Mouse (Mus musculus): Measurements from ENCODE around the gene Nhlh2. TPM values are rescaled to one million over a fixed set of nuclear protein-coding genes. Genes with fewer than 3 reads are reported as not detected.
A peak's percentile ranks its signal among the peaks of the same experiment; 100 is the strongest.

Gene Nhlh2
- total RNA-seq, 2 experiments from 2014 or later, result 0.09 TPM; not detected in 1

GRCm38 (mm10) chr3:102025659-102026058 is 15.8 kb downstream of the Nhlh2 start:
- no peak for DNase-seq

DNA sequence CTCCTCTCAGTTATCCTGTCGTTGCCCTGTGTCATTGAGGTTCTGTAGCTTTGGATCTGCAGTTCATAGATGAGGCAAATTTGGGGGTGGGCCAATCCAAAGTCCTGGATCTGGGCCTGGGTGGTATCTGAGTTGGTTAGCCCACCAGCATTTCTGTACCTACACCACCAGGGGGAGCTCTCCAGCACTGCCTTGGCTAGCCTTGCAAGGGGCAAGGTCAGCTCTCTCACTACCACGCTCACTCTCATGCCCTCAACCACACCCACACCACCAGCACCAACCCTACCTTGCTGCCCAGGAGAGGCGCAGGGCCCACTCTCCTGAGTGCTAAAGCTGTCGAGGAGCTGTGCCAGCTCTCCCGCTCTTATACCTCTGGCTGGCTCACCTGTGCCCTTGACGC is 18.0 kb downstream of the Nhlh2 start:
- DNase-seq, result no peak

DNA sequence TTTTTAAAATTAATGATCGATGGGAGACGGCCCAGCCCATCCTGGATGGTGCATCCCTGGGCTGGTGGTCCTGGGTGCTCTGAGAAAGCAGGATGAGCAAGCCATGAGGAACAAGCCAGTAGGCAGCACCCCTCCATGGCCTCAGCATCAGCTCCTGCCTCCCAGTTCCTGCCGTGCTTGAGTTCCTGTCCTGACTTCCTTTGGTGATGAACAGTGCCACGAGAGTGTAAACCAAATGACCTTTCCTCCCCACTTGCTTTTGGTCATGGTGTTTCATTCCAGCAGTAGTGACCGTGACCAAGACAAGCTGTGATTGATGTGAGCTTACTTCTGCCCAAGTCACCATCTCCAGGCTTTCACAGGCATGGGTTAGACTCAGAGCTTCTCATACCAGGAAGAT is 27.9 kb downstream of the Nhlh2 start:
- no peak for DNase-seq

DNA sequence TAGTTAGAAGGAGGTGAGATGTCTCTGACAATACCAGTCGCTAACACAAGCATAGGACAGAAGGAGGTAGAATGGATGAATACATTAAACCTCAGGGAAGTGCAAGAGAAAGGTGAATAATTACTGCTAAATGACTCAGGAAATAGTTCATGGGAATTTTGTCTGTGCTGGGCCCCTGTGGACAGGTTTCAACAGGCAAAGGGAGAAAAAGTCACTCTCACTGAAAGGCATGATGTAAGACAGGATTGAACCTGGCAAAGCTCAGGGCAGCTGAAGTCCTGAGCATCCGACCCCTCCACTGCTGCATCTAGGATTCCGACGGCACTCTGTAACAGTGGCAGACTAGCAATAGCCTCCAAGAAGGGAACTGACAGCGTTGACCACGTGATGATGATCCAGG is 28.7 kb downstream of the Nhlh2 start:
- DNase-seq, result no peak

GRCm38 (mm10) chr3:102041632-102042031 is 31.8 kb downstream of the Nhlh2 start:
- DNase-seq, result no peak

- peak; percentile 35 for DNase-seq
Observed at GRCm38 (mm10) chr3:102045071-102045470, 35.2 kb downstream of the Nhlh2 start.

- no peak for DNase-seq
Observed at GRCm38 (mm10) chr3:102047532-102047931, 37.7 kb downstream of the Nhlh2 start.

- no peak for DNase-seq
Observed at GRCm38 (mm10) chr3:102049207-102050104, 39.6 kb downstream of the Nhlh2 start.

DNA sequence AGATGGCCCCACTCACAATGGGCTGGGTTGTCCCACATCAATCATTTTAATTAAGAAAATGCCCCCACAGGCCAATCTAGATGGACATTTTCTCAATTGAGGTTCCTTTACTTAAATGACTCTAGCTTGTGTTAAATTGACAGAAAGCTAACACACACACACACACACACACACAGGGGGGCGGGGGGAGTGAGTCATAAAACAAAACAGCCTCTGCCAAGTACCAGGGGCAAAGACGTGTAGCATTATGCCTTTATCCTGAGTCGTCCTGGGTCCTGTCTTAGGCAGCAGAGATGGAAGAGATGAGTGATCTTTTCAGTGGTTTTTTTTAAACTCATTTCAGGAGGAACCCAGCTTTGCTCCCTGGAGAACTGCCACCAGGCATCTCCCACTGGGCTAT is 42.2 kb downstream of the Nhlh2 start:
- DNase-seq, result no peak

DNA sequence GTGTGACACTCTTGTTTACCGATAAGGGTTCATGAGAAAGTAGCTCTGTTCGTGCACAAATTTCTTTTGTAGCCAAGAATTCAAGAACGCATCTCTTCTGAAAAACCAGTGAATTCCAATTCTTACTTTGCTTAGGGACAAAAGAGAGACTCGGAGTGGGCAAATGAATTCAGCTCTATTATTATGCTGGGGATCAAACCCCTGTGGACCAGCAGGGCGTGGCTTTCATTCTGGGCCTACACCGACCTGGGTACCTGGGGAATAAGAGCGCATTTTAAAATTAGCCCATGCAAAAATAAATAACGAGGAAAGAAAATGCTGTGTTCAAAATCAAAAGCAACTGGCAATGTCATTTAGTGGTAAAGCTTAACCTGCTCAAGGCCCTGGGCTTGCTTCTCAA is 43.4 kb downstream of the Nhlh2 start:
- DNase-seq, result no peak

DNA sequence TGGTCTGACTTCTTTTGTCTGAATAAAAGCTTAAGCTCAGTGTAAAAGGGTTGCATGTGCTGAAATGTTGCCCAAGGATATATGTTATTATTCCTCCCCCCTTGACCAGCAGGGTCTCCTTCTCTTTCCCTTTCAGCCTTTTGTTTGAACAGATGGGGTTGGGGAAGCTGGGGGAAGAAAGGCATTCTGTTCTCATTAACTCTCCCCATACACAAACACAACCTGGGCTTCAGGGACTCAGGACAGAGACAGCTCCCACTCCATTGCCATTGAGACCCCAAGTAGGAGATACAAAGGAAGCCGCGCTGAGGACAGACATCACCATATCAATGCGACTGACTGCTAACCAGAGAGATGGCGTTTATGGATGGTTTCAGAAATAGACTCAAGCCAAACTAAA is 46.0 kb downstream of the Nhlh2 start:
- no peak for DNase-seq

- no peak for DNase-seq
Observed at GRCm38 (mm10) chr3:102060065-102060464, 50.2 kb downstream of the Nhlh2 start.

DNA sequence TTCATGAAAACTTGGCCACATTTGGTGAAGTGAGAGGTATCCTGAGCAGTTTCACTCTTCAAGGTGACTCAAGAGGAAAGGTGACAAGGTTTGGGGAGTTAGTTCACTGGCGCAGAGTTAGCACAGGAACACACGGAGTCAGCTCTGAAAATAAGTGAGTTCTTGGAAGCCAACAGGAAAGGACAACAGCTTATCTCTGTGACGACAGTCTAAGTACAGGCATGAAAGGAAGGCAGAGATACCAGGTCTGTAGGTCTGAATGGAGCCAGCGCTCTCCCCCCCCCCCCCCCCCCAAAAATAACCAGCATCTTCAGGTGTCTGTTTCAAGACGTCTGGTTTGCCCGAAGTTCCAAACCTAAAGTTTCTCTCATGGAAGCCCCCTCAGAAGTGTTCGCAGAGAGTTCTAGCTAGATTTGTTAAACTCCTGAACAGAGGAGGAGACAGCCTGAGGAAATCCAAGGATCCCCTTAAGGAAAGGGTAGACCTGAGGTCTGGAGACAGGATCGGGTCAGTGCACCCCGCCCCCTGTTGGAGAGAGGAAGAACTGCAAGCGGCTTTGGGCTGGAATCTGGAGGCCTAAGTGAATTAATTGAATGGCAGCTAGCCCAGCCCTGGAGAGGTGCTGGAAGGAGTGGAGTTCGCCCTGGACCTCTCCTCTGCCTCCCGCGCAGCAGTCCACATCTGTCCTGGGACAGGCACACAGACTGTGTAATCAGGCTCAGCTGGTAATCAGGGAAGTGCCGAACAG is 52.2 kb downstream of the Nhlh2 start:
- DNase-seq, result peak; percentile 80

DNA sequence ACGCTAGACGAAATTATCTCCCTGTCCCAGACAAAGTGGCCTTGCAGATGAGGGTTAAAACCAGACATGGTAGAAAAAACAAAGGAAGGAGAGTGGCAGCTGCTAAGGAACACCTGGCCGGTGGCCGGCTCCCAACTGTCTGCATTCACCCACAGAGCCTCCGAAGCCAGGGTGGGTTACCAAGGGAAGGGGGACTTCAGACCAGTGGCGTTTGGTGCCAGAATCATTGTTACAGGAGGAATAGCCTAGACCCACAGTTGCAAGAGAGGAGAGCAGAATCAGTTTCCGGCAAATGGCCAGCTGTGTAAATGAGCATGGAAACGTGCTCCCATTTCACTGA is 52.8 kb downstream of the Nhlh2 start:
- no peak for DNase-seq

DNA sequence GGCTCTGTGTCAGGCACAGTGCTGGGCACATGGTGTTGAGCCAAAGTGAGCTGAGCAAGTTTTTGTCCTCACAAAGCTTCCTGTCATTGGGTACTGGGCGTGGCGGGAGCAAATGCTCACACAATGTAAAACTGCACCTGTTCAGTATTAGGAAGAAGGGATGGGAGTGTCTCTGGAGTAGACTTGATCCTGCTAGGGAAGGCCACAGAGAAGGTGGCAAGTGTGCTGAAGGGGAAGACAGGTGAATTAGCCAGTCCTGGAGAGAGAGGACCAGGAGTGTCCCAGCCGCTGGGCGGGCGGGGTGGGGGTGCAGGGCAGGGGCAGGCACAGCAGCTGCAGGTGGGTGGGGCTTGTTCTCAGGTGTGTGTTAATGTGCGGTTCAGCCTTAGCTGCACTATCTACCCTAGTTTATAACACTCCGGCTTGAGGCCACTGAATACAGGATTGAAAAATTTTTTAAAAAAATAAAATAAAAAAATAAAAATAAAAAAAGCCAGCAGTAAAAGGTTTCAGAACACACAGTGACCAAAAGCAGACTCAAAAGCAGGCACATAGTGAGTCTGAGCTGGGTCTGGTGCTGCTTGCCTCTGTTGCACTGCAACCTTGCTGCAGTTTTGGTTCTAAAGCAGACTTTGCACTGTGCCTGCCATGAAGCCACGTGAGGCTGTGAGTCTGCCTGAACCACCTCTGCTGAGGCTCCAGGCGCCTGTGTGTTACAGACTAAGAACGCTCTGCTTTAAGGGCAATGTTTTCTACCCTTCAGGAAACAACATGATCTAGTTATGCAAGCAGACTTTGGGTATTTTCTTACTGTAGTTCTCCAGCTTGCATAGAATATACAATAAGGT is 53.6 kb downstream of the Nhlh2 start:
- no peak for DNase-seq

GRCm38 (mm10) chr3:102064566-102064965 is 54.7 kb downstream of the Nhlh2 start:
- no peak for DNase-seq

Other genes with a start within 250 kb of the Nhlh2 start
- under 1 TPM; 0.24 to 0.48 TPM for gene Mab21l3, start 161.1 kb upstream of the Nhlh2 start, total RNA-seq (2021)
- 1 to 10 TPM; 6.4 to 7.6 TPM for gene Slc22a15, start 85.6 kb upstream of the Nhlh2 start, total RNA-seq (2021)
- 10 to 100 TPM in 1 of 2 experiments, 1 to 10 TPM in 1; 6.8 to 49.9 TPM for gene Casq2, start 76.3 kb downstream of the Nhlh2 start, total RNA-seq (2021)
- 10 to 100 TPM; 26.9 to 27.9 TPM for gene Vangl1, start 194.6 kb downstream of the Nhlh2 start, total RNA-seq (2021)

All from adrenal gland, postnatal 10 days (tissue).